Mouse (Mus musculus): ENCODE measurements at regions not wholly inside any gene's neighbourhood (a gene's known extent, or its start where the extent isn't known, plus 50 kb on each side); places are given as distances from the start of the nearest gene placed in this dataset.

DNA sequence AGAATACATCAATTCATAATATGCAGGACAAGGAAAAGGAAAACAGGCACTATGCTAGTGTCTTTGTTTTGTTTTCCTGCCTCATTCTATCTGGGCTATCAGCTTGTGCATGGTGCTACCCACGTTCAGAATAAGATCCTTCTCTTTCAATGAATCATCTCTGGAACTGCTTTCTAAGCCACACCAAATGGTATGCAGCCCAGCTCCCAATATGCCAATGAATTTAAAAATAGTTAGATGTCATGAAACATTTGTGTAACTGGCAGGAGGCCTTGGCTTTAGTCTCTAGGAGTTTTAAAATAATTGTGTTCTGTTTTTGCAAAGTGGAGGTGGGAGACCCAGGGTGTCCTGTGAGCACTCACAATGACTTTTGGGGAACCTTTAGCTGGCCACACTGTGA is 603.1 kb upstream of the Sema6d start:
- no peak for DNase-seq (ENCODE audit: low spot score in 2 of 2)

GRCm38 (mm10) chr2:123506162-123506561 is 583.6 kb upstream of the Sema6d start:
- no peak for DNase-seq (ENCODE audit: low spot score in 2 of 2)

DNA sequence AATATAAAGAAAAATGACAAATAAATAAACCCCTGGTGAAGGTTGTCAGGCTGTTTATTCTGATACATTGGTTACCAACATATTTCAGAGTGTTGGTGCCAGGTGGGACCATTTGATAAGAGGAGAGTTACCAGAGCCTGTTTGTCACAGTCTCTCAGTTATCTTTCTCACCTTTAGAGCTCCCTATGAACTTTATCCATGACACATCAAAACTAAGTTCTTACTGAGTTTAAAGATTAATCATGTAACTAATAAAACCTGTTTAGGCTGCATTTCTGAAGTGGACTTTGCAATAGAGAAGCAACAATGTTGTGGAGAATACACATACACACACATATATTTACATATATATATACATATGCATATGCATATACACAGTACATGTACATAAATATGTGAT is 582.7 kb upstream of the Sema6d start:
- no peak for DNase-seq (ENCODE audit: low spot score in 2 of 2)

DNA sequence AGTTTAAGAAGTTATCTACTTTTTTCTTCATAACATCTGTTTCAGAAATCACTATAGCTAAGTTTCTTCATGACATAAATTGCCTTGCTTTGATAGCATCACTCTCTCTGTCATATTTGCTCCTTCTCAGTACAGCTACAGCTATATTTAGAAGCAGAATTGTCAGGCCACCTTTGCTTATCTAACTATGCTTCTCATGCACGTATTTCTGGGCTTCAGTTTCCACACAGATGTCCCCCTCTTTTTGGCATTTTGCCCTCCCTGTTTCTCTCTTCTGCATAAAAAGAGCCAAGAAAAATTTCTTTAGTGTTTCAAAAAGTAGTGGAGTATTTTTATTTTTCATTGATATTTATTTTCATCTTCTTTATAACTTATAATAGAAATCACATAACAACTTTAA is 560.9 kb upstream of the Sema6d start:
- no peak for DNase-seq (ENCODE audit: low spot score in 2 of 2)

DNA sequence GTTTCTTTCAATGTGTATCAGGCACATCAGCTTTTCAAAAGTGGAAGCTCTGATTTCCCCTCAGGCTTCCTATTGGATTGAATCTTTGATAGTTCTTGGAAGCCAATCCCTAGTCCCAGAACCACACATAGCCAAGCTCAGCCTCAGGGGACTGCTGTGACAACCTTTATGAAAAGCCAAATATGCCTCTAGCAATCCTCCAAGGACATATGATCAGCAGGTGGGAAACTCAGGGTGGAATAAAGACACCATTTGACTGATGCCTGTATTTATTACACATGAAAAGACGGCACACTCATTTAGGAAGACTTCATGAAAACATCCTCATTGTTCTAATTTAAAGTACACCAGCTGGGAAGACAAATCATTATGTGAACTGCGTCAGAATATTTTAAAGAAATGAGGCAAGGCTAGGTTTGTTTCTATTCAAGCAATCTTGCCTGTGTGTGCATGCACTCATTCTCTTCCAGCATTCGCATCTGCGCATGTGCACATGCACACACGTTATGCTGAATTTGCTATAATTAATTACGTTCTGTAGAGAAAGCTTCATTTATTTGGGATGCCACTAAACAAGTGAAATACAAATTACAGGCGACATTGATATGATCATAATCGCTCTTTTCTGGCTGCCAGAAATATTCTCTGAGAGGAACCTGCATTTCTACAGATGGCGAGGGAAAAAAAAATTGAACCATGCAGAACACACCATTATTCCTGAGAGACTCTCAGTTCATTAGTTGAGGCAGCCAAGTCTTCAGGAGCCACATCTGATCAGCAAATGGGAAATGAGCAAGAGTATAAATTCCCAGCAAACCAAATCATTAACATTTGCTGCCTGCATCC is 556.6 kb upstream of the Sema6d start:
- DNase-seq (ENCODE audit: low spot score in 2 of 2), result no peak

- DNase-seq (ENCODE audit: low spot score in 2 of 2), result no peak
These were observed 538.4 kb upstream of the Sema6d start for GRCm38 (mm10) chr2:123551249-123551850.

DNA sequence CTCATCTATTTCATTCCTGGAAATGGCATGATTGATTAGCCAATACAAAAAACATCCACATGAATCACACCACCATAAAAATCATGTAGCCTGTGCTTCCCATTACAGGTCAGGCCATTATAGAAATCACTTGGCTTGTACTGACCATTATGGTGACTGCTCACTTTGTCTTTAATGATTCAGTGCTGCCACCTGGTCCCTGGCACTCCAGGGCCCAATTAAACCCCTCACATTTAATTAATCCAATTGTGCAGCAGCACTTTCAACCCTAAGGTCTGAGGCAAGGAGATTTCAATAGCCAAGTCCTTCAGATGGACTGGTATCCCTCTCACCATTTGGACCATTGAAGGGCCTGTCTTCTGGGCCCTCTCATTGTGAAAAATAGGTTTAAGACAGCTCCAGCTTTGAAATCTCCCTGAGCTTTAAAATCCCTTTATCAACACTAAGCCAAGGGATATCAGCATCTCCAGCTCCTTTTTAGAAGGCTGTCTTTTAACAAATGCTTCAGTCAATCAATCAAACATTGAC is 531.6 kb upstream of the Sema6d start:
- no peak for DNase-seq (ENCODE audit: low spot score in 2 of 2)

All from urinary bladder, postnatal 4 days (tissue).